Mouse (Mus musculus) erythroblast, embryonic 14.5 days (primary cell): Measurements from ENCODE around the gene Gfod1.

Experiments used
- GATA1 ChIP-seq: IDR thresholded peaks from 2 replicates; pipeline ENCODE4 v1.6.1; 2012; ENCODE audit warnings: low read length, inconsistent platforms, mixed read lengths
- TAL1 ChIP-seq: IDR thresholded peaks from 3 replicates; pipeline ENCODE4 v1.6.1; 2012; ENCODE audit warnings: low read length, inconsistent platforms, mixed read lengths

DNA sequence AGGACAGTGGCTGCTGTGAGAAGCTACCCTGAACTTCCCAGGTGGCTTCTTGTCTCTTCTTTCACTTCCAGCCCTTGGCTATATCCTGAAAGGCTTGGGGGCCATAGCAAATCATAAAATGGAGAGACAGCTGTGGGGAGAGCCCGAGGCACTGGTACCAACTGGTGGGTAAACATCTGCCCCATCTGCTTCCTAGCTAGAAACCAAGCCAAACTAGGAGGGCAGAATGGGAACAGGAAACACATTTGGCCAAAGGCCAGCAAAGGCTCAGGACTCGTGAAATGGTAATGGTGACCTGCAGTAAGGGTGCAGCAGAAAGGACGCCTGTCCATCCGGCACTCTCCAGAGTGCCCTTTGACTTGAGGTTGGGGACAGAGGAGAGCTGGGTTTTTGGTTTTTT, 85.2 kb downstream of the Gfod1 start:
- TF ChIP-seq GATA1 (no peak), TAL1 (no peak)
